Mouse (Mus musculus): ENCODE data around the gene Tbx5. TPM values are rescaled to one million over a fixed set of nuclear protein-coding genes. Genes with fewer than 3 reads are reported as not detected.

Tbx5 gene
- polyA plus RNA-seq (2012; rRNA removed; ENCODE audit: low replicate concordance): 1.5 and 1.9 TPM in 2 replicates

DNA sequence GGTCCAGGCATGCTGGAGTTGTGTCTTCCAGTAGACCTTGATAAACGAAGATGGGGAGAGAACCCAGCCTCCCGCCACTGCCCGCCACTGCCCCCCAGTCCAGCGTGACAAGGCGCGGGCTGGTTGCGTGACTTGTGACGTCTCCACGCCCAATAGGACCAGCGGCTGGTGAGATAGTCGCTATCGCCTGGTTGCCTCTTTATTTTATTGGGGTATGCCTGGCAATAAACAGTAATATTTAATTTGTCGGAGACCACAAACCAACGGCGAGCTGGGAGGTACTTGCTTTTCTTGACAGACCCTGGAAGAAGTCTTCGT, at the start of gene Tbx5:
Gene Tbx5, plus strand, starts transcription at position 190 of the 318 bp plus-strand sequence.

Other genes with a start within 250 kb of the Tbx5 start
- gene Tbx3, start 162.0 kb upstream of the Tbx5 start, polyA plus RNA-seq (2012; rRNA removed; ENCODE audit: low replicate concordance): 19.5 and 68.5 TPM in 2 replicates

Data from mammary gland, adult 2 months (tissue).